Mouse (Mus musculus) G1E (cell line): Measurements from ENCODE around the gene Cdh12. TPM values are rescaled to one million over a fixed set of nuclear protein-coding genes. Genes with fewer than 3 reads are reported as not detected.

Experiments used
- ATAC-seq: 2 replicates; pipeline ENCODE4 v1.8.0; 2016; ENCODE audit warnings: mild to moderate bottlenecking; ENCODE audit not compliant: insufficient number of reproducible peaks, poor library complexity, low FRiP score, severe bottlenecking; ENCODE audit errors: extremely low read depth
- DNase-seq: peaks from one replicate; pipeline ENCODE4 v3.0.0; 2012; ENCODE audit warnings: low spot score
- H3K27me3 ChIP-seq: 2 replicates; pipeline ENCODE4 v1.6.1; 2012; ENCODE audit warnings: mild to moderate bottlenecking, low read length, inconsistent platforms; ENCODE audit not compliant: insufficient read depth
- H3K36me3 ChIP-seq: replicated peaks from 2 replicates; pipeline ENCODE3; 2012; ENCODE audit warnings: mild to moderate bottlenecking, inconsistent platforms
- H3K4me1 ChIP-seq: 2 replicates; pipeline ENCODE4 v1.6.1; 2012; ENCODE audit warnings: low read depth, low read length, inconsistent platforms, mixed read lengths; ENCODE audit not compliant: insufficient read depth
- H3K4me3 ChIP-seq: 2 replicates; pipeline ENCODE4 v1.5.1; 2012; ENCODE audit warnings: low read depth, mild to moderate bottlenecking, inconsistent platforms, low read length, moderate library complexity, mixed read lengths
- H3K9me3 ChIP-seq: replicated peaks from 2 replicates; pipeline ENCODE4 v1.6.1; 2012; ENCODE audit warnings: inconsistent platforms
- CTCF ChIP-seq: IDR thresholded peaks from 2 replicates; pipeline ENCODE4 v1.5.1; 2012; ENCODE audit warnings: low read depth, low read length, inconsistent platforms, mixed read lengths
- GATA1 ChIP-seq: IDR thresholded peaks from 2 replicates; pipeline ENCODE4 v1.6.1; 2012; ENCODE audit warnings: borderline replicate concordance, low read length, inconsistent platforms, mixed read lengths
- GATA2 ChIP-seq: IDR thresholded peaks from 2 replicates; pipeline ENCODE4 v1.6.1; 2012; ENCODE audit warnings: low read depth, low read length, inconsistent platforms, borderline replicate concordance
- POLR2AphosphoS5 ChIP-seq: IDR thresholded peaks from 2 replicates; pipeline ENCODE4 v1.6.1; 2012; ENCODE audit warnings: low read depth, low read length, inconsistent platforms; ENCODE audit not compliant: insufficient replicate concordance
- TAL1 ChIP-seq: conservative IDR thresholded peaks from 2 replicates; pipeline ENCODE4 v1.6.1; 2012; ENCODE audit warnings: low read depth, low read length, inconsistent platforms, mixed read lengths
- polyA plus RNA-seq: library from polyadenylated mRNA; stranded (reverse); fragments of >175 nt; gene quantifications from 2 replicates; pipeline ENCODE4 v1.2.3, GENCODE M21; 2012
- total RNA-seq, 2 experiments: library from RNA; stranded (forward) in 1 of 2; stranded (reverse) in 1 of 2; fragments of 200-1000 nt in 1 of 2; fragments of >200 nt in 1 of 2; fragmentation: Nextera tagmentation in 1 of 2; gene quantifications; 2 replicates each; pipeline ENCODE4 v1.2.3; 2014 to 2017

Gene Cdh12
- total and polyA plus RNA-seq, 3 experiments, result 0.11 TPM; not detected in 2

DNA sequence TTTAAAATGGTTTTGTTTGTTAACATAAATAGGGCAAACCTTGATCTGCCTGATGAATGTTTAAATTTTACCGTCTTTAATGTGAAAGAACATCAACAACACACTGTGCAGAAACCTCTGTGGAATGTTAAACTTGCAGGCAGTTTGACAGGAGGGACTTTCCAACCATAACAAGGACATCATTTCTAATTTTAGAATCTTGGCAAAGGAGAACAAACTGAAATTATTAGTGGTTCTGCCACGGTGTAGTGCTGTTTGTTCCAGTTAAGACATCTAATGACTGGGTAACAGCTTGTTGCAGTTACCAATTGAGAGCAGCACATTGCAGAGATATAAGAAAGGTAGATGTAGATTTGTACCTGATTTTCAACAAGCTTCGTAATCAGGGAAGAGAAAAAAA is 453.5 kb downstream of the Cdh12 start:
- DNase-seq, result no peak
- Histone ChIP-seq H3K27me3 (no peaks in the 10 kb centered on the region), H3K4me1 (no peaks in the 10 kb centered on the region), H3K9me3 (no peaks in the 10 kb centered on the region), H3K4me3 (no peak overlapping the region), H3K36me3 (no peaks in the 10 kb centered on the region)
- ATAC-seq, result no peak
- TF ChIP-seq CTCF, result no peak
- no peak for TF ChIP-seq GATA2
- no peak for TF ChIP-seq GATA1
- TF ChIP-seq POLR2AphosphoS5, result no peak
- TF ChIP-seq TAL1, result no peak

DNA sequence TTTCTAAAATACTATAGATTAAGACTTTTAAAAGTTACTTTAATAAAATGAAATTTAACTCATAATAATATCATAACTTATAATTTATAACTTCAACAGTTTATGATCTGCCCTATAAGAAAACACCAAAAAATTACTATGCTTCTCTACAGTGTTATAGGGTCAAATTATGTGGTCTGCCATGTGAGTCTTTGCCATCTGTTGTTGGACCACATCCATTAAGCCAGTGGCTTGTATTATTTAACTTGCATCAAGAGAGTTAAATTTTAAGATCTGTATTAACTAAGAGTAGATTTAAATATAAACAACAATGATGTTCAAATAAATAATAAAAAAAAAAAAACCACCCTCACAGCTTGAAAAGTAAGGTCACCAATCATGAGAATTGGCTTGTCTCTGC is 479.2 kb downstream of the Cdh12 start:
- ATAC-seq, result no peak
- Histone ChIP-seq H3K4me1 (no peaks in the 10 kb centered on the region), H3K36me3 (no peaks in the 10 kb centered on the region), H3K4me3 (no peak overlapping the region), H3K9me3 (no peaks in the 10 kb centered on the region), H3K27me3 (no peaks in the 10 kb centered on the region)
- DNase-seq, result no peak
- no peak for TF ChIP-seq POLR2AphosphoS5
- TF ChIP-seq GATA2, result no peak
- no peak for TF ChIP-seq GATA1
- TF ChIP-seq CTCF, result no peak
- no peak for TF ChIP-seq TAL1

DNA sequence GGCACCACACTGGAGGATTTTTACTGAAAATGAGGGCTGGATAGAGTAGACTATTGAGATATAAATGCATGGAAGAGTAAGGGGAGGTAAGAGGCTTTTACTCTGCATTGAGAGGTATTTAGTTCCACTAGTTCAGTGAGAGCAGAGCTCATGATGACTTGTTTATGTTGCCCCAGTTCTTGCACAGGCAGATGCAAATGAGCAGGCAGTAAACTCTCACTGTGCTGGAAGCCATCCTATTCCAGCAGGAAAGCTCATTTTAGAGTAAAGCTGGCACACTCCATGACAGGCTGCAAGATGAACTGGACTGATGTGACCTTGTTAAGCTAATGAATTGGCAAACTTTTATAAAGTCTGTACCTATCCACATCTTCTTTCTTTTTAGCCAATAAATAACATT is 494.9 kb downstream of the Cdh12 start:
- no peak for ATAC-seq
- TF ChIP-seq POLR2AphosphoS5, result no peak
- TF ChIP-seq GATA2, result no peak
- no peak for TF ChIP-seq TAL1
- no peak for TF ChIP-seq CTCF
- no peak for TF ChIP-seq GATA1
- Histone ChIP-seq H3K36me3 (no peaks in the 10 kb centered on the region), H3K4me1 (no peaks in the 10 kb centered on the region), H3K27me3 (no peaks in the 10 kb centered on the region), H3K4me3 (no peak overlapping the region), H3K9me3 (no peaks in the 10 kb centered on the region)
- no peak for DNase-seq

DNA sequence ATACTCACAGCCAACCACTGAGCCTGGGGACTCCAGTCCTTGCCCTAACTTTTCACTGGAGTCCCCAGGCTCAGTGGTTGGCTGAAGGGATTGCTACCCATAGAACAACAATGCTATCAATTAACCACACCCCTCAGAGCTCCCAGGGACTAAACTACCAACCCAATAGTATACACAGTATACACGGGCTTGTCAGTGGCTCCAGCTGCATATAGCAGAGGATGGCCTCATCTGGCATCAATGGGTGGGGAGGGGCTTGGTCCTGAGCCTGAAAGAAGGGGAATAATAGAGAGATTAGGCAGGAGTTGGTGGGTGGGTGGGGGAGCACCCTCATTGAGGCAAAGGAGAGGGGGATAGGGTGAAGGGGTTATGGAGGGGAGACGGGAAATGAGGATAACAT is 518.4 kb downstream of the Cdh12 start:
- DNase-seq (no peak), ATAC-seq (no peak)
- no peaks in the 10 kb centered on the region for H3K9me3 ChIP-seq
- no peaks in the 10 kb centered on the region for H3K36me3 ChIP-seq
- TF ChIP-seq CTCF (no peak), GATA2 (no peak), GATA1 (no peak), POLR2AphosphoS5 (no peak), TAL1 (no peak)
- H3K27me3 ChIP-seq, result no peaks in the 10 kb centered on the region
- H3K4me1 ChIP-seq, result no peaks in the 10 kb centered on the region
- no peak overlapping the region for H3K4me3 ChIP-seq

DNA sequence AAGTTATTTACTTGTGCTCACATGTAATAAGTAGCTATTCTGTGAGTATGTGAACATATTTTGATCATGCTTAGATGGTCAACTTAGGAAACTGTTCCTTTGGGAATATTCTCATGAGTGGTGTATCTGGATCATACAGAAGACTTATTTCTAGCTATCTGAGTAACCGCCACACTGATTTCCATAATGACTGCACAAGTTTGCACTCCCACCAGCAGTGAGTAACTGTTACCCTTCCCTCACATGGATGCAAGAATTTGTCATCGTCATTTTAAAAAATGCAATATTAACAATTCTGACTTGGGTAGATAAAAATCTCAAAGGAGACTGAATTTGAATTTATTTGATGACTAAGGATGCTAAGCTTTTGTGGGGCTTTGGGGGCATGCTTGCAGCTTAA is 522.0 kb downstream of the Cdh12 start:
- Histone ChIP-seq H3K9me3 (no peaks in the 10 kb centered on the region), H3K4me3 (no peak overlapping the region), H3K27me3 (no peaks in the 10 kb centered on the region), H3K4me1 (no peaks in the 10 kb centered on the region), H3K36me3 (no peaks in the 10 kb centered on the region)
- DNase-seq (no peak), ATAC-seq (no peak)
- TF ChIP-seq CTCF, result no peak
- no peak for TF ChIP-seq GATA1

- TF ChIP-seq CTCF (no peak), GATA1 (no peak), TAL1 (no peak), GATA2 (no peak), POLR2AphosphoS5 (no peak)
- no peak overlapping the region for H3K4me3 ChIP-seq
These were observed 551.5 kb downstream of the Cdh12 start for GRCm38 (mm10) chr15:21000541-21000940.

GRCm38 (mm10) chr15:21007931-21008330 is 558.9 kb downstream of the Cdh12 start:
- Histone ChIP-seq H3K27me3 (no peaks in the 10 kb centered on the region), H3K4me1 (no peaks in the 10 kb centered on the region), H3K9me3 (no peaks in the 10 kb centered on the region), H3K4me3 (no peak overlapping the region), H3K36me3 (no peaks in the 10 kb centered on the region)
- DNase-seq (no peak), ATAC-seq (no peak)
- TF ChIP-seq GATA1 (no peak), TAL1 (no peak), POLR2AphosphoS5 (no peak), CTCF (no peak), GATA2 (no peak)

More at GRCm38 (mm10) chr15:21000541-21000940, 551.5 kb downstream of the Cdh12 start:
- H3K27me3 ChIP-seq, result no peaks in the 10 kb centered on the region
- H3K9me3 ChIP-seq, result no peaks in the 10 kb centered on the region
- DNase-seq (no peak), ATAC-seq (no peak)
- H3K36me3 ChIP-seq, result no peaks in the 10 kb centered on the region
- H3K4me1 ChIP-seq, result no peaks in the 10 kb centered on the region
